Mouse (Mus musculus): ENCODE data around the gene Rcan1. TPM values are rescaled to one million over a fixed set of nuclear protein-coding genes. Genes with fewer than 3 reads are reported as not detected.

Gene Rcan1
- polyA plus RNA-seq (2017; shearing (Covaris generic)), result 7.0 TPM

DNA sequence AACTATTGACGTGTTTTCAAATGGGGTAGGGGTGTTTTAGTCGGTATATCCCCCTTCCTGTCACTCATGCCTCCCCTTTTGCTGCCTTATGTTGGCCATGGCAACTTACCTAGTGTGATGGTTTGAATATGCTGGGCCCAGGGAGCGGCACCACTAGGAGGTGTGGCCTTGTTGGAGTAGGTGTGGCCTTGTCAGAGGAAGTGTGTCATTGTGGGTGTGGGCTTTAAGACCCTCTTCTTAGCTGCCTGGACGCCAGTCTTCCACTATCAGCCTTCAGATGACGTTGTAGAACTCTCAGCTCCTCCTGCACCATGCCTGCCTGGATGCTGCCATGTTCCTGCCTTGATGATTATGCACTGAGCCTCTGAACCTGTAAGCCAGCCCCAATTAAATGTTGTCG is at the start of gene Rcan1:
Gene Rcan1 (minus strand): TSS at position 162 of the 400 bp plus-strand sequence.

DNA sequence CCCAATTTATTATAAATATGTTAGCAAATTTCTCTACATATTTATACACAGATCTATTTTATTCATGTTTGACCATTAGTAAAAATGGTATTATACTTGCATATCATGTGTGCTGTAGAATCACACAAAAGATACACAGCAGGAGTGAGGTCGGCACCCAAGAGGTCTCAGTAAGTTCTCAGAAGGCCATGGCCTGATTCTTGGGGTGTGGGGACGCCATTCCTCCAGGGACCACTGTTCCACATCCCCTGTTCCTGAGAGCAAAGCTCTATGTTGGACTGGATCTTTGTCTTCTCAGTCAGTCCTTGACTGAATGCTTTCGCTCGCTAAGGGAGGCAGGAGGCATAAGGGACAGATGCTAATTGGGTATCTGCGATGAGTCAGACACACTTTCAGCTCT is 14.8 kb upstream of the Rcan1 start, which contains the start of gene Clic6:
Gene Clic6 (plus strand): TSS at position 301 of the 400 bp plus-strand sequence.

DNA sequence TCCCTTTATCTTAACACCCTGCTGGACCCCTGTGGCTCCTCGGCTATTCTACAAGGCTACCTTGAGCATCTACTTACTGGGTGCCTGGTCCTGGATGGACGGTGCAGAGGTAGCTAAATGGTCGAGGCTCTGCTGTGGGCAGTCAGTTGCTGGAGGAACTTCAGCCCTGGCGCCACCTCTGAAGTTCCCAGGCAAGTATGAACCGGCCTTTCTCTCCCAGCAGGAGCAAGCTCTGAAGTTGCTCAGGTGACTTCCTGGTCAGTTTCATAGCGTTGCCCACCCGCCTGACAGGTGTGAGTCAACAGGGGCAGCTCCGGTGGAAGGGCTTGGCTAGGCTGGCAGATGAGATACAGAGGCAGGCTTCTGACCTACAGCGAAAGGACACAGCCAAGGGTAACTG is 111.4 kb downstream of the Rcan1 start, which contains the start of gene Kcne1:
Gene Kcne1 (minus strand): TSS at position 240 of the 400 bp plus-strand sequence.

Other genes starting within 250 kb of the Rcan1 start
- gene Kcne2, start 178.5 kb downstream of the Rcan1 start, polyA plus RNA-seq (2017; shearing (Covaris generic)), result not detected
- 58.1 TPM for gene Smim11, start 169.6 kb downstream of the Rcan1 start, polyA plus RNA-seq (2017; shearing (Covaris generic))
- not detected for gene Fam243, start 149.4 kb downstream of the Rcan1 start, polyA plus RNA-seq (2017; shearing (Covaris generic))
- not detected for gene Kcne1, start 111.4 kb downstream of the Rcan1 start, polyA plus RNA-seq (2017; shearing (Covaris generic))
- not detected for gene Clic6, start 14.9 kb upstream of the Rcan1 start, polyA plus RNA-seq (2017; shearing (Covaris generic))